Mouse (Mus musculus) MEL (cell line): ENCODE measurements around the gene Tnfrsf1a. TPM values are rescaled to one million over a fixed set of nuclear protein-coding genes. Genes with fewer than 3 reads are reported as not detected.
A peak's percentile ranks its signal among the peaks of the same experiment; 100 is the strongest.

Source experiments
- DNase-seq: peaks from one replicate; pipeline ENCODE4 v3.0.0; 2011; ENCODE audit warnings: low read depth, low spot score
- H3K27ac ChIP-seq: 2 replicates; pipeline ENCODE4 v1.5.1; 2012; ENCODE audit warnings: low read depth, mild to moderate bottlenecking, control low read depth, low read length, moderate library complexity; ENCODE audit not compliant: control insufficient read depth
- H3K27me3 ChIP-seq, 2 experiments: fragments of 150-350 bp in 1 of 2; sonication (generic) in 1 of 2; 2 replicates each; pipeline ENCODE4 v1.6.1; 2012; ENCODE audit warnings: low read length in 2 of 2, mild to moderate bottlenecking in 2 of 2, improper control_type of control experiment in 1 of 2, moderate library complexity in 1 of 2; ENCODE audit not compliant: insufficient read depth in 2 of 2, control insufficient read depth in 1 of 2
- H3K36me3 ChIP-seq, 2 experiments: 2 replicates each; pipeline ENCODE4 v1.6.1; 2012 to 2014; ENCODE audit warnings: low read length in 2 of 2, improper control_type of control experiment in 1 of 2, inconsistent platforms in 1 of 2, mild to moderate bottlenecking in 1 of 2; ENCODE audit not compliant: insufficient read depth in 2 of 2, control insufficient read depth in 1 of 2
- H3K4me1 ChIP-seq, 2 experiments: fragments of 150-350 bp in 1 of 2; sonication (generic) in 1 of 2; 2 replicates each; pipeline ENCODE4 v1.6.1; 2012; ENCODE audit warnings: low read length in 2 of 2, improper control_type of control experiment in 1 of 2, mild to moderate bottlenecking in 1 of 2; ENCODE audit not compliant: insufficient read depth in 2 of 2, control insufficient read depth in 1 of 2
- H3K4me3 ChIP-seq, 2 experiments: fragments of 150-350 bp in 1 of 2; sonication (generic) in 1 of 2; 2 replicates each; pipeline ENCODE4 v1.5.1; 2012; ENCODE audit warnings: low read depth in 2 of 2, low read length in 2 of 2, mild to moderate bottlenecking in 2 of 2, moderate library complexity in 2 of 2, control low read depth in 1 of 2, improper control_type of control experiment in 1 of 2; ENCODE audit not compliant: control insufficient read depth in 1 of 2, insufficient read depth in 1 of 2
- H3K79me2 ChIP-seq: 2 replicates; pipeline ENCODE4 v1.6.1; 2012; ENCODE audit warnings: mild to moderate bottlenecking, low read length, moderate library complexity; ENCODE audit not compliant: control insufficient read depth, poor library complexity, insufficient read depth
- H3K9ac ChIP-seq: 2 replicates; pipeline ENCODE4 v1.6.1; 2012; ENCODE audit warnings: low read depth, mild to moderate bottlenecking, control low read depth, low read length, moderate library complexity; ENCODE audit not compliant: control insufficient read depth, poor library complexity, severe bottlenecking
- H3K9me3 ChIP-seq: fragments of 150-350 bp; sonication (generic); replicated peaks from 2 replicates; pipeline ENCODE4 v1.6.1; 2012; ENCODE audit warnings: mild to moderate bottlenecking, low read length, improper control_type of control experiment, moderate library complexity; ENCODE audit not compliant: insufficient read depth
- CTCF ChIP-seq, 3 experiments: IDR thresholded peaks in 2 of 3; conservative IDR thresholded peaks in 1 of 3; 2 replicates each; pipeline ENCODE4 v1.5.1; 2011 to 2012; ENCODE audit warnings: low read length in 3 of 3, low read depth in 2 of 3, mild to moderate bottlenecking in 2 of 3, improper control_type of control experiment in 1 of 3, inconsistent platforms in 1 of 3, mixed read lengths in 1 of 3, moderate library complexity in 1 of 3; ENCODE audit not compliant: control insufficient read depth in 1 of 3, insufficient read depth in 1 of 3, poor library complexity in 1 of 3, severe bottlenecking in 1 of 3
- ELF1 ChIP-seq: IDR thresholded peaks from 2 replicates; pipeline ENCODE4 v1.6.1; 2014; ENCODE audit warnings: low read depth, mild to moderate bottlenecking, inconsistent platforms, low read length, improper control_type of control experiment, moderate library complexity
- ETS1 ChIP-seq: IDR thresholded peaks from 2 replicates; pipeline ENCODE4 v1.6.1; 2012; ENCODE audit warnings: low read depth, mild to moderate bottlenecking, inconsistent platforms, low read length, improper control_type of control experiment, moderate library complexity
- MYC ChIP-seq: IDR thresholded peaks from 2 replicates; pipeline ENCODE4 v1.6.1; 2011; ENCODE audit warnings: low read depth, mild to moderate bottlenecking, low read length, improper control_type of control experiment, moderate library complexity
- NELFE ChIP-seq: IDR thresholded peaks from 2 replicates; pipeline ENCODE4 v1.6.1; 2011; ENCODE audit warnings: low read depth, low read length, improper control_type of control experiment
- NRF1 ChIP-seq: IDR thresholded peaks from 2 replicates; pipeline ENCODE4 v1.6.1; 2014; ENCODE audit warnings: low read depth, mild to moderate bottlenecking, inconsistent platforms, low read length, improper control_type of control experiment, moderate library complexity; ENCODE audit not compliant: poor library complexity, insufficient read depth, severe bottlenecking
- POLR2AphosphoS5 ChIP-seq: IDR thresholded peaks from 2 replicates; pipeline ENCODE4 v1.6.1; 2012; ENCODE audit warnings: low read depth, borderline replicate concordance, mild to moderate bottlenecking, inconsistent platforms, low read length, moderate library complexity, mixed read lengths
- RAD21 ChIP-seq: IDR thresholded peaks from 2 replicates; pipeline ENCODE4 v1.6.1; 2011; ENCODE audit warnings: mild to moderate bottlenecking, low read depth, low read length, improper control_type of control experiment
- RCOR1 ChIP-seq: IDR thresholded peaks from 2 replicates; pipeline ENCODE4 v1.6.1; 2012; ENCODE audit warnings: low read depth, mild to moderate bottlenecking, inconsistent platforms, low read length, improper control_type of control experiment
- SMC3 ChIP-seq: IDR thresholded peaks from 2 replicates; pipeline ENCODE4 v1.6.1; 2011; ENCODE audit warnings: low read depth, low read length, improper control_type of control experiment
- UBTF ChIP-seq: IDR thresholded peaks from 2 replicates; pipeline ENCODE4 v1.6.1; 2012; ENCODE audit warnings: low read depth, mild to moderate bottlenecking, inconsistent platforms, low read length, improper control_type of control experiment, moderate library complexity, borderline replicate concordance; ENCODE audit not compliant: insufficient read depth
- USF1 ChIP-seq: IDR thresholded peaks from 2 replicates; pipeline ENCODE4 v1.6.1; 2014; ENCODE audit warnings: low read depth, mild to moderate bottlenecking, inconsistent platforms, low read length, improper control_type of control experiment, moderate library complexity
- USF2 ChIP-seq, 2 experiments: IDR thresholded peaks; 2 replicates each; pipeline ENCODE4 v1.6.1; 2011 to 2012; ENCODE audit warnings: improper control_type of control experiment in 2 of 2, low read length in 2 of 2, borderline replicate concordance in 1 of 2, inconsistent platforms in 1 of 2, low read depth in 1 of 2, mild to moderate bottlenecking in 1 of 2; ENCODE audit not compliant: insufficient read depth in 1 of 2
- ZMIZ1 ChIP-seq: IDR thresholded peaks from 2 replicates; pipeline ENCODE4 v1.6.1; 2012; ENCODE audit warnings: low read depth, mild to moderate bottlenecking, inconsistent platforms, low read length, improper control_type of control experiment, moderate library complexity
- polyA plus RNA-seq, 2 experiments: library from polyadenylated mRNA; stranded (reverse) in 1 of 2; unstranded in 1 of 2; fragments of >175 nt in 1 of 2; fragments of >200 nt in 1 of 2; gene quantifications; 2 replicates each; pipeline versions ENCODE4 v1.2.1 to v1.2.4; 2012; ENCODE audit warnings: low replicate concordance in 2 of 2, low read depth in 1 of 2; ENCODE audit not compliant: insufficient read length in 2 of 2, insufficient read depth in 1 of 2, missing spikeins in 1 of 2
- total RNA-seq: library from RNA; depleted of rRNA; stranded (reverse); fragments of 300-350 nt; gene quantifications from 2 replicates; pipeline ENCODE4 v1.2.3, GENCODE M21; 2012

Gene Tnfrsf1a
- total and polyA plus RNA-seq, 3 experiments: 22.0 to 43.4 TPM; not detected in 1

GRCm38 (mm10) chr6:125377042-125377441 is 27.9 kb downstream of the Tnfrsf1a start:
- H3K4me3 ChIP-seq: no peak overlapping the region
- DNase-seq: no peak
- no peak overlapping the region for H3K27ac ChIP-seq
- H3K9ac ChIP-seq: no peak overlapping the region
- peaks cover 2% of the 10 kb centered on the region in 2 experiments; a peak in 3 of 4 replicates for H3K27me3 ChIP-seq
- H3K9me3 ChIP-seq: no peaks in the 10 kb centered on the region
- H3K4me1 ChIP-seq: no peaks in the 10 kb centered on the region
- no peaks in the 10 kb centered on the region for H3K36me3 ChIP-seq
- no peak for TF ChIP-seq ZMIZ1
- no peak for TF ChIP-seq CTCF (IDR thresholded peaks at IDR 0.05 in 2 of 3, conservative IDR thresholded peaks at IDR 0.05 in 1 of 3; ENCODE audit: control insufficient read depth in 1 of 3, insufficient read depth in 1 of 3, low read depth in 2 of 3, low read length in 3 of 3, poor library complexity in 1 of 3, severe bottlenecking in 1 of 3)
- no peak for TF ChIP-seq RCOR1
- no peak for TF ChIP-seq ETS1
- no peak for TF ChIP-seq RAD21
- H3K79me2 ChIP-seq: no peaks in the 10 kb centered on the region

DNA sequence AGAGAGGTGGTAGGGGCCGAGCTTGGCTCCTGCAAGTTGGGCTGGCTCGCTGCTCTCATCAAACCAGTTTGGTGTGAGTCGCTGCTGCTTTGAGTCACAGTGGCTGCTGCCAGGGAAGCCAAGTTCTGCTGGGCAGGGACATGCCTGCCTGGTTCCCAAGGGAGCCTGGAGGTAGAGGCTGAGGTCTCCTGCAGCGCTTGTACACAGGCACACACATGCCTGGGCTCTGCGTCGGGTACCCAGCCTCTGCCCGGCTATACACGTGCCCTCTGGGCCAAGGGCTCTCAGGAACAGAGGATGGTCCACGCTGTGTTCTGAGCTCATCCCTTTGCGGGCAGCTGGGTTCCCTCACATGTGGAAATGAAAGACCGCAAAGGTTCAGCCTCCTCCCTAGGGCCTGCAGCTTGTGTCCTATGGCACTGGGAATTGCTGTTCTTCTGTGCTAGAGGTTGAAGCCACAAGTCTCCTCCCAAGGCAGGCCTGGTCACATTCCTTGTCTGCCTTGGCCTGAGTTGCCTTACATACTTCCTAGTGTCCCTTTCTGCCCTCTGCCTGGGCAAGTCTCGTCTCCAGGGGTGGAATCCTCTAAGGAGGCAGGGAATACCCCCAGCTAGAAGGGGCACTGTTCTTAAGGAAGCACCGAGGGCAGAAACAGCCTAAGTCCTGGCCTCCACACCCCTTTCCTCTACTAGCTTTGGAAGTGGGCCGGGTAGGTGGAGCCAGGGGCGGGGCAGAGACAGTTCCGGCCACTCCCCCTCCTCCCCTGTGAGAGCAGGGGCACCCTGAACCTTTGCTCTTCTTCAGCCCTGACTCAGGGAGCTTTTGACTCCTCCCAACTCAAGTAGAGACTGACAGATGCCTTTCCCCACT is 28.7 kb downstream of the Tnfrsf1a start:
- H3K9me3 ChIP-seq: no peaks in the 10 kb centered on the region
- H3K4me1 ChIP-seq: no peaks in the 10 kb centered on the region
- no peak overlapping the region for H3K4me3 ChIP-seq
- peak overlapping the region; percentile 38; the same call in 1 of the 2 replicates for H3K9ac ChIP-seq
- no peaks in the 10 kb centered on the region for H3K79me2 ChIP-seq
- no peaks in the 10 kb centered on the region for H3K36me3 ChIP-seq
- H3K27ac ChIP-seq: no peak overlapping the region
- TF ChIP-seq NRF1: no peak
- TF ChIP-seq ELF1: peak; percentile 25; the same call in 1 of the 2 replicates
- peaks cover 0 to 2% of the 10 kb centered on the region in 2 experiments; a peak in 3 of 4 replicates for H3K27me3 ChIP-seq
- DNase-seq: peak; percentile 80

- H3K4me1 ChIP-seq: no peaks in the 10 kb centered on the region
- no peak for DNase-seq
- TF ChIP-seq USF2 (IDR thresholded peaks at IDR 0.05; ENCODE audit: borderline replicate concordance in 1 of 2, insufficient read depth in 1 of 2, low read depth in 1 of 2, low read length in 2 of 2) (no peak), NELFE (no peak), POLR2AphosphoS5 (no peak), UBTF (no peak), ELF1 (no peak), MYC (no peak), USF1 (no peak), SMC3 (no peak)
- H3K9me3 ChIP-seq: no peaks in the 10 kb centered on the region
- no peaks in the 10 kb centered on the region; a peak in 2 of 4 replicates for H3K27me3 ChIP-seq
- H3K9ac ChIP-seq: no peak overlapping the region
- H3K4me3 ChIP-seq: no peak overlapping the region
- no peak overlapping the region for H3K27ac ChIP-seq
- H3K79me2 ChIP-seq: no peaks in the 10 kb centered on the region
- no peaks in the 10 kb centered on the region for H3K36me3 ChIP-seq
Measured at GRCm38 (mm10) chr6:125378621-125379020, 29.5 kb downstream of the Tnfrsf1a start.
